Mouse (Mus musculus) midbrain, postnatal 0 days (tissue): ENCODE measurements around the gene Khnyn. TPM values are rescaled to one million over a fixed set of nuclear protein-coding genes. Genes with fewer than 3 reads are reported as not detected.
A peak's percentile ranks its signal among the peaks of the same experiment; 100 is the strongest.

ENCODE experiments used
- ATAC-seq: fragments of 200-750 bp; cut with Nextera tagmentation; 2 replicates; pipeline ENCODE4 v1.8.0; 2017; ENCODE audit warnings: moderate number of reproducible peaks, mild to moderate bottlenecking, moderate TSS enrichment, moderate library complexity; ENCODE audit not compliant: low FRiP score
- DNase-seq: peaks from one replicate; pipeline ENCODE4 v3.0.0-alpha.2; 2015; ENCODE audit warnings: low spot score
- H3K27ac ChIP-seq: fragments of 300-500 bp; sonication (generic); 2 replicates; pipeline ENCODE4 v1.5.1; 2014; ENCODE audit warnings: low read depth, mild to moderate bottlenecking, low read length, mixed read lengths
- H3K27me3 ChIP-seq: fragments of 300-500 bp; sonication (generic); 2 replicates; pipeline ENCODE4 v1.6.1; 2014; ENCODE audit warnings: low read length, control low read depth, mixed read lengths; ENCODE audit not compliant: insufficient read depth
- H3K36me3 ChIP-seq: fragments of 300-500 bp; sonication (generic); 2 replicates; pipeline ENCODE4 v1.6.1; 2014; ENCODE audit warnings: low read length, control low read depth, mixed read lengths; ENCODE audit not compliant: insufficient read depth
- H3K4me1 ChIP-seq: fragments of 300-500 bp; sonication (generic); 2 replicates; pipeline ENCODE4 v1.6.1; 2014; ENCODE audit warnings: mild to moderate bottlenecking, control low read depth, antibody characterized with exemption, low read length, mixed read lengths; ENCODE audit not compliant: insufficient read depth
- H3K4me2 ChIP-seq: fragments of 300-500 bp; sonication (generic); 2 replicates; pipeline ENCODE4 v1.6.1; 2014; ENCODE audit warnings: low read depth, mild to moderate bottlenecking, low read length, mixed read lengths; ENCODE audit not compliant: poor library complexity, severe bottlenecking
- H3K4me3 ChIP-seq: fragments of 300-500 bp; sonication (generic); 2 replicates; pipeline ENCODE4 v1.5.1; 2014; ENCODE audit warnings: low read depth, mild to moderate bottlenecking, low read length, moderate library complexity
- H3K9ac ChIP-seq: fragments of 300-500 bp; sonication (generic); replicated peaks from 2 replicates; pipeline ENCODE4 v1.6.1; 2014; ENCODE audit warnings: mild to moderate bottlenecking, low read length, moderate library complexity, mixed read lengths; ENCODE audit not compliant: poor library complexity, severe bottlenecking
- H3K9me3 ChIP-seq: fragments of 300-500 bp; sonication (generic); 2 replicates; pipeline ENCODE4 v1.6.1; 2016; ENCODE audit warnings: low read length, control low read depth
- CTCF ChIP-seq: IDR thresholded peaks from 2 replicates; pipeline ENCODE4 v1.5.1; 2016; ENCODE audit warnings: antibody characterized with exemption, mild to moderate bottlenecking
- WGBS: fragments of 180-500 bp; shearing (Covaris S2); extraction: QIAGEN DNeasy Blood & Tissue Kit; methylation state at CpG from one replicate; pipeline ENCODE4 v1.1.7; 2014; 5-methylcytosine and 5-hydroxymethylcytosine counted together
- polyA plus RNA-seq: library from polyadenylated mRNA; unstranded; fragments of >200 nt; fragmentation: Nextera tagmentation; extraction: Ambion mirVana; gene quantifications from 2 replicates; pipeline ENCODE4 v1.2.1, GENCODE M21; 2015
- total RNA-seq: library from RNA; depleted of rRNA; stranded (reverse); fragments of >200 nt; gene quantifications from 2 replicates; pipeline ENCODE4 v1.2.3, GENCODE M21; 2014

The Khnyn gene
- total and polyA plus RNA-seq, 2 experiments from 2014 or later: 6.3 to 14.2 TPM

GRCm38 (mm10) chr14:55850885-55851284 is 33.9 kb upstream of the Khnyn start:
- no peak overlapping the region for H3K9ac ChIP-seq
- 65% methylated on average over 6 of the region's 6 CpGs for whole genome bisulfite sequencing
- H3K27me3 ChIP-seq: no peaks in the 10 kb centered on the region
- no peak overlapping the region for H3K4me3 ChIP-seq
- H3K36me3 ChIP-seq: no peaks in the 10 kb centered on the region
- no peak for TF ChIP-seq CTCF
- H3K27ac ChIP-seq: no peak overlapping the region
- no peaks in the 10 kb centered on the region for H3K9me3 ChIP-seq
- no peak overlapping the region for H3K4me2 ChIP-seq
- ATAC-seq (no peak), DNase-seq (no peak)
- peaks cover 10% of the 10 kb centered on the region; the same call in 1 of the 2 replicates for H3K4me1 ChIP-seq

- WGBS: 8% methylated on average over 11 of the region's 11 CpGs
- Histone ChIP-seq H3K9me3 (no peaks in the 10 kb centered on the region), H3K4me2 (peak overlapping the region; percentile 87), H3K27ac (peak overlapping the region; percentile 83), H3K4me1 (peaks cover 25% of the 10 kb centered on the region), H3K27me3 (no peaks in the 10 kb centered on the region), H3K4me3 (peak overlapping the region; percentile 62), H3K36me3 (no peaks in the 10 kb centered on the region), H3K9ac (peak overlapping the region; percentile 86; the same call in 1 of the 2 replicates)
- ATAC-seq (peak; percentile 85), DNase-seq (peak; percentile 84)
- no peak for TF ChIP-seq CTCF
These were observed 31.8 kb upstream of the Khnyn start for GRCm38 (mm10) chr14:55852646-55853551.

GRCm38 (mm10) chr14:55853621-55854285 is 31.0 kb upstream of the Khnyn start, which contains the start of gene Nynrin:
Nynrin (plus strand) TSS chr14:55854010.
- TF ChIP-seq CTCF: no peak
- Histone ChIP-seq H3K9ac (peak within 1 kb of the TSS; percentile 86), H3K4me2 (peak within 1 kb of the TSS; percentile 87), H3K27me3 (no peaks in the 10 kb centered on the region), H3K4me3 (peak within 1 kb of the TSS; percentile 62), H3K27ac (peak within 1 kb of the TSS; percentile 83), H3K4me1 (peaks cover 29% of the 10 kb centered on the region), H3K9me3 (no peaks in the 10 kb centered on the region), H3K36me3 (no peaks in the 10 kb centered on the region)
- ATAC-seq (peak; percentile 76), DNase-seq (peak; percentile 76)
- 2% methylated on average over 29 of the region's 33 CpGs for WGBS

GRCm38 (mm10) chr14:55854406-55855100 is 30.2 kb upstream of the Khnyn start:
- Histone ChIP-seq H3K27ac (peak overlapping the region; percentile 83), H3K9ac (peak overlapping the region; percentile 86), H3K4me3 (peak overlapping the region; percentile 62), H3K4me2 (peak overlapping the region; percentile 87), H3K36me3 (no peaks in the 10 kb centered on the region), H3K27me3 (no peaks in the 10 kb centered on the region), H3K9me3 (no peaks in the 10 kb centered on the region), H3K4me1 (peaks cover 29% of the 10 kb centered on the region)
- ATAC-seq: peak; percentile 22; the same call in 1 of the 2 replicates
- DNase-seq: peak; percentile 36
- no peak for TF ChIP-seq CTCF
- under 1% methylated on average over 9 of the region's 9 CpGs for WGBS

GRCm38 (mm10) chr14:55855101-55855561 is 29.6 kb upstream of the Khnyn start:
- H3K27ac ChIP-seq: peak overlapping the region; percentile 83
- H3K4me1 ChIP-seq: peaks cover 29% of the 10 kb centered on the region
- H3K4me2 ChIP-seq: peak overlapping the region; percentile 87
- 1% methylated on average over 4 of the region's 4 CpGs for WGBS
- H3K9me3 ChIP-seq: no peaks in the 10 kb centered on the region
- no peaks in the 10 kb centered on the region for H3K27me3 ChIP-seq
- peak overlapping the region; percentile 62 for H3K4me3 ChIP-seq
- peak overlapping the region; percentile 86 for H3K9ac ChIP-seq
- no peak for TF ChIP-seq CTCF
- H3K36me3 ChIP-seq: no peaks in the 10 kb centered on the region
- ATAC-seq (peak; percentile 18; the same call in 1 of the 2 replicates), DNase-seq (peak; percentile 59)
